Mouse (Mus musculus) embryonic facial prominence, embryonic 12.5 days (tissue): Measurements from ENCODE around the gene Srgap3. TPM values are rescaled to one million over a fixed set of nuclear protein-coding genes. Genes with fewer than 3 reads are reported as not detected.

ENCODE experiments used
- ATAC-seq: fragments of 200-750 bp; cut with Nextera tagmentation; 2 replicates; pipeline ENCODE4 v1.8.0; 2017; ENCODE audit not compliant: insufficient number of reproducible peaks, insufficient read depth, low FRiP score, low TSS enrichment
- H3K27ac ChIP-seq: fragments of 300-500 bp; sonication (generic); 2 replicates; pipeline ENCODE4 v1.5.1; 2016; ENCODE audit warnings: mild to moderate bottlenecking
- H3K27me3 ChIP-seq: fragments of 300-500 bp; sonication (generic); 2 replicates; pipeline ENCODE4 v1.6.1; 2016; ENCODE audit warnings: mild to moderate bottlenecking, moderate library complexity
- H3K36me3 ChIP-seq: fragments of 300-500 bp; sonication (generic); 2 replicates; pipeline ENCODE4 v1.6.1; 2016; ENCODE audit warnings: mild to moderate bottlenecking
- H3K4me1 ChIP-seq: fragments of 300-500 bp; sonication (generic); 2 replicates; pipeline ENCODE4 v1.6.1; 2016
- H3K4me2 ChIP-seq: fragments of 300-500 bp; sonication (generic); replicated peaks from 2 replicates; pipeline ENCODE4 v1.6.1; 2016; ENCODE audit warnings: mild to moderate bottlenecking, moderate library complexity
- H3K4me3 ChIP-seq: fragments of 300-500 bp; sonication (generic); 2 replicates; pipeline ENCODE4 v1.5.1; 2016; ENCODE audit warnings: mild to moderate bottlenecking
- H3K9ac ChIP-seq: fragments of 300-500 bp; sonication (generic); 2 replicates; pipeline ENCODE4 v1.6.1; 2016; ENCODE audit warnings: mild to moderate bottlenecking, moderate library complexity
- H3K9me3 ChIP-seq: fragments of 300-500 bp; sonication (generic); 2 replicates; pipeline ENCODE4 v1.6.1; 2016; ENCODE audit warnings: mild to moderate bottlenecking, moderate library complexity
- WGBS: fragments of 180-500 bp; shearing (Covaris S2); methylation state at CpG from one replicate; pipeline ENCODE4 v1.1.7; 2016; 5-methylcytosine and 5-hydroxymethylcytosine counted together
- polyA plus RNA-seq: library from polyadenylated mRNA; unstranded; fragments of >200 nt; fragmentation: Nextera tagmentation; extraction: Ambion mirVana; gene quantifications from 2 replicates; pipeline ENCODE4 v1.2.1, GENCODE M21; 2016

The Srgap3 gene
- polyA plus RNA-seq, 1 experiment from 2014 or later = 8.9 TPM

DNA sequence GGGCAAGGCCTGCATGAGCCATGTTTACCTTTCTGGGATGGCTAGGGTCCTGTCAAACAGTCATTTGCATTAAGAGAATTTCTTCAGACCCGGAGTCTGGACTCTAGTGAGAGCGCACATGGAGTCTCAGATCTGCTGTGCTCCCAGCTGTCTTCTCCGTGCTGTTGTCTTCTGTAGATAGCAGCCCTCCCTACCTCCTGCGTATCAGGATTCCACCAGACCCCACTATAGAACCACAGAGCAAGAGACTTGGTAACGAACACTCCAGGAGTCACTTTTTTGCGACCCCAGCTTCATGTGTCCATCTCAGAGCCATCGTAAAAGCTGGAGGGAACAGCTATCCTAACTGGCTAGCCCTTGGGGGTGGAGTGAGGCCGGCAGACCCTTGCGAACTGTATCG, 25.1 kb upstream of the Srgap3 start:
- H3K27ac ChIP-seq = 0 out of 2 replicates have a peak overlapping the region, but pooled peaks have one; percentile 4
- H3K4me3 ChIP-seq = no peak overlapping the region
- no peaks in the 10 kb centered on the region for H3K9me3 ChIP-seq
- no peak overlapping the region for H3K9ac ChIP-seq
- H3K36me3 ChIP-seq = no peaks in the 10 kb centered on the region
- H3K4me1 ChIP-seq = peaks cover 34% of the 10 kb centered on the region
- H3K4me2 ChIP-seq = no peak overlapping the region
- no peaks in the 10 kb centered on the region for H3K27me3 ChIP-seq
- no peak for ATAC-seq
- 68% methylated on average over 10 of the region's 10 CpGs for WGBS

DNA sequence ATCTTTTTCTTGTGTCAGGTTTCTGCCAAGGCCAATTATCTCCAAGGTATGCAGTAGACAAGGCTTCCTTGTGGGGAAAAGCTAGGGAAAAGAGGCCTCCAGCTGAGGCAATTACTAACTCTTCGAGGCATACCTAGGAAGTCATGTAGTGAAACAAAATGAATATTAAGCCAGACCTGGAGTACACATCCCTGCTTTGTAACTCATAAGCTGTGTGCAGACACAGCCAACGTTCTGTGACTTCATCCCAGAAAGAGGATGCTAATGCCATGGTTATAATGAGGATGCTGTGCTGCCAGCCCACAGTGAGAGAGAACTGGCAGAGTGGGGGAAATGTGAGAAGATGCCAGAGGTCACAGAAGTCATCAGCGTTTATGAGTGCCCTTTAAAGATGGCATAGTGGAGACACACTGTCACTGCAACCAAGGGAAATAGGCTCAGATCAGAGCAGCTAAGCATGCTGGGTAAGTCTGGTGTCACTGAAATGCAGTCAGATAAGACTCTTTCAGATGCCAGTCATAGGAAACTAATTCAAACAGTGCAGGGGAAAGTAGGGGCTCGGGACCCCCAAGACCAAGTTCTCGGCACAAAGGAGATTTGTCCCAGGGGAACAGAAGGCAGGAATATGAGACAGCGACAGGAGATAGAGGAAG, 24.2 kb upstream of the Srgap3 start:
- Histone ChIP-seq H3K4me2 (no peak overlapping the region), H3K36me3 (no peaks in the 10 kb centered on the region), H3K4me1 (peaks cover 31% of the 10 kb centered on the region), H3K4me3 (no peak overlapping the region), H3K9me3 (no peaks in the 10 kb centered on the region), H3K27ac (0 out of 2 replicates have a peak overlapping the region, but pooled peaks have one; percentile 1), H3K27me3 (no peaks in the 10 kb centered on the region), H3K9ac (no peak overlapping the region)
- 36% methylated on average over 6 of the region's 6 CpGs for WGBS
- no peak for ATAC-seq

DNA sequence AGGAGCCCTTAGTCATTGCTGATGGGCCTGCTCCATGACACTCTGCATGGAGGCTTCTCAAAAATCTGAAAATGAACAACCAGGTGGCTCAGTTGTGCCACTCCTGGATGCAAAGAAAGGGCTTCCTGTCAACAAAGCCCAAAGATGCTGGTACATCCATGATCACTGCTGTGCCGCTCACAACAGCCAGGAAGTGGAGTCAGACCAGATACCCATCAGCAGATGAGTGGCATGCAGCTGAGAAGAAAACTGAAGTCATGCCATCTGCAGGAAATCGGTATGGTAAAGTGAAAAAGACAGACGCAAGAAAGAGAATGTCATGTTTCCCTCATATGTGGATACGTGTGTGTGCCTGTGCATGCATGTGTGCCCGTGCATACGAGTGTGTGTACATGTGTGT, 20.3 kb upstream of the Srgap3 start:
- Histone ChIP-seq H3K36me3 (no peaks in the 10 kb centered on the region), H3K4me3 (no peak overlapping the region), H3K9ac (no peak overlapping the region), H3K4me2 (no peak overlapping the region), H3K27me3 (no peaks in the 10 kb centered on the region), H3K9me3 (no peaks in the 10 kb centered on the region), H3K4me1 (peaks cover 15% of the 10 kb centered on the region), H3K27ac (no peak overlapping the region)
- no peak for ATAC-seq
- 90% methylated on average over 6 of the region's 6 CpGs for WGBS

DNA sequence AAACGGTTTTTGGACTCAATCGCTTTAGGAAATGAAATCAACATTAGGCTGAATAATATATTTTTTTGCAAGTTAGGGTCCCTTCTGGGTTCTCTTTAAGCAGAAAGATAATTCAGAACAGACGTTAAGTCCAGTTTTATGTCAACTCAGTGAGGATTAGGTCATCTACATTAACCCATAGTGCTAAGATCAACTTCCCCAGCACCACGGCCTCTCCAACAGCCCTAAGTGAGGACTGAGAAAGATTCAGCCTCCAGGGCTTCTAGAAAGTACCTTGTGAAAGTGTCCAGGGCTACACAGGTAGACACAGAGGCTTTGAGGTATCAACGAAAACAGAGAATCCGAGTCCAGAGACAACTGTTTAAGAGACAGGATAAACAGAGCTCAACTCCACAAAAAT, 11.3 kb upstream of the Srgap3 start:
- Histone ChIP-seq H3K4me2 (no peak overlapping the region), H3K9ac (no peak overlapping the region), H3K9me3 (no peaks in the 10 kb centered on the region), H3K4me1 (peaks cover 25% of the 10 kb centered on the region), H3K27ac (peak overlapping the region; percentile 73), H3K36me3 (no peaks in the 10 kb centered on the region), H3K27me3 (no peaks in the 10 kb centered on the region), H3K4me3 (no peak overlapping the region)
- WGBS = 37% methylated on average over 6 of the region's 6 CpGs
- ATAC-seq = no peak

DNA sequence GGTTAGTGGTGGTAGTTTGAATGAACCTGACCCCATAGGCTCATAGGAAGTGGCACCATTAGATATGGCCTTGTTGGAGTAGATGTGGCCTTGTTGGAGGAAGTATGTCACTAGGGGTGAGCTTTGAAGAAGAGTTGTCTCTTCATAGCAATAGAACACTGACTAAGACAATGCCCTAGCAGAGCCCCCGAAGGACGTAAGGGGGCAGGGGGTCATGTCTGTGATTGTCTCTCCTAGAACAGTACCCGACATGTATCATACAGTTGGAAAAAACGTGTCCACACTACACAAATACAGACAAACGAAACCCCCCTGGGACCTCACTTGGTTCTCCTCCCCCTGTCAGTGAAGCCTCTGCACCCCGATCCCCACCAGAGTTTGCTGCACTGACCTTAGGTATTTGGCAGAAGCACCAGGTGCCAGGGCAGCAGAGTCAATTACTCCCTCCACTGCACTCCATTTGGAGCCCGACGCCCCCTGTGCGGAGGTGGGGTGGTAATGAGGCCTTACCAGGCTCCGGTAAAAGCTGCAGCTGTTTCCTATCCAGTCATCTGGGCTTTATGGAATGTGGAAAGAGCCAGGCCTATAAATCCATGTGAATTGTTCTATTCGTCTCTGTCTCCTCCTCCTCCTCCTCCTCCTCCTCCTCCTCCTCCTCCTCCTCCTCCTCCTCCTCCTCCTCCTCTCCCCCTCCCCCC, 10.7 kb upstream of the Srgap3 start:
- no peaks in the 10 kb centered on the region for H3K36me3 ChIP-seq
- H3K4me1 ChIP-seq = peaks cover 25% of the 10 kb centered on the region
- no peak overlapping the region for H3K4me3 ChIP-seq
- H3K9ac ChIP-seq = no peak overlapping the region
- H3K4me2 ChIP-seq = peak overlapping the region; percentile 7
- WGBS = 33% methylated on average over 11 of the region's 11 CpGs
- H3K9me3 ChIP-seq = no peaks in the 10 kb centered on the region
- peak overlapping the region; percentile 73 for H3K27ac ChIP-seq
- peak; percentile 29; the same call in 1 of the 2 replicates for ATAC-seq
- H3K27me3 ChIP-seq = no peaks in the 10 kb centered on the region

DNA sequence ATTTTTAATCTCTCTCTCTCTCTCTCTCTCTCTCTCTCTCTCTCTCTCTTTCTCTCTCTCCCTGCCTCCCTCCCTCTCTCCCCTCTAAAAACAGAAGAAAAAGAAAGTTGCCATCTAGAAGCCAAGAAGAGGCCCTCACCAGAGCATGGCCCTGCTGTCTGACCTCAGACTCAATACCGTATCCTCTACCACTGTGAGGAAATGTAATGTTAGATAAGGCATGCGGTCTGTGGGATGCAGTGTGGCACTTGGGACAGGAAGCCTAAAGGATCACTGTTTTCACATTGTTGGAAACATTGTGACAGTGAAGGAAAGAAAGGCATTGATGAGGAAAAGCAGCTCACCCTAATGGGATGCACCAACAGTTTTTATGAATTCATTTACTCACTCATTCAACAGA, 8.7 kb upstream of the Srgap3 start:
- WGBS = 68% methylated on average over 2 of the region's 2 CpGs
- Histone ChIP-seq H3K27me3 (no peaks in the 10 kb centered on the region), H3K4me1 (peaks cover 25% of the 10 kb centered on the region), H3K9me3 (no peaks in the 10 kb centered on the region), H3K36me3 (no peaks in the 10 kb centered on the region), H3K27ac (no peak overlapping the region), H3K4me3 (no peak overlapping the region), H3K4me2 (no peak overlapping the region), H3K9ac (no peak overlapping the region)
- ATAC-seq = no peak

DNA sequence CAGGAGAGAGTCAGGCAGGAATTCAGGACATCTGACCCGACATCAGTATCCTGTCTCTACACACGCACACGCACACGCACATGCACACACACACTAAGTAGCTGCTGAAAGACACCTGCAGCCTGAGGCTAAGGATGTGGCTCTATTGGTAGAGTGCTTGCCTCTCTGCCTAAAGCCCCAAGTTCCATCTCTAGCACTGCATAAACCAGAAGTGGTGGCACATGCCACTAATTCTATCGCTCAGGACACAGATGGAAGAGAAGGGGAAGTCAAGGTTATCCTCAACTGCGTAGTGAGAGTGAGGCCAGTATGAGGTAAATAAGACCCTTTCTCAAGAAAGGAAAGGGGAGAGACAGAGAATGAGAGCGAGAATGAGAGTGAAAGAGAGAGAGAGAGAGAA, 6.8 kb upstream of the Srgap3 start:
- Histone ChIP-seq H3K27ac (no peak overlapping the region), H3K9me3 (no peaks in the 10 kb centered on the region), H3K9ac (no peak overlapping the region), H3K27me3 (no peaks in the 10 kb centered on the region), H3K4me2 (no peak overlapping the region), H3K36me3 (no peaks in the 10 kb centered on the region), H3K4me1 (peaks cover 26% of the 10 kb centered on the region), H3K4me3 (no peak overlapping the region)
- ATAC-seq = no peak
- WGBS = 73% methylated on average over 7 of the region's 7 CpGs

DNA sequence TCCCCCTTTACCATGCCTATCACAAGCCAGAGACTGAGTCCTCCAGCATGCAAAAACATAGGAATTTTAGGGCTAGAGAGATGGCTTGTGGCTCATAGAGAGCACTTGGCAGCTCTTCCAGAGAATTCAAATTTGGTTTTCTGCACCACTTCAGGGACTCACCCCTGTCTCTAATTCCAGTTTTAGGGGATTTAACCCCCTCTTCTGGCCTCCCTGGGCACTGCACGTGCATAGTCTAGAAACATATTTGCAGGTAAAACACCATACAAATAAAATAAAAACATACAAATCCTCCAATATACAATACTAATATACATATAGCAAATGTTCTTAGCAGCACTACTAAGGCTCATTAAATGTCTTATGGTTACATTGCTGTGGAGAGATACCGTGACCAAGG, 4.2 kb upstream of the Srgap3 start:
- no peak for ATAC-seq
- no peak overlapping the region for H3K4me2 ChIP-seq
- no peaks in the 10 kb centered on the region for H3K27me3 ChIP-seq
- no peaks in the 10 kb centered on the region for H3K36me3 ChIP-seq
- no peak overlapping the region for H3K9ac ChIP-seq
- WGBS = 86% methylated on average over 2 of the region's 2 CpGs
- peaks cover 7% of the 10 kb centered on the region; the same call in 1 of the 2 replicates for H3K4me1 ChIP-seq
- H3K4me3 ChIP-seq = no peak overlapping the region
- H3K9me3 ChIP-seq = no peaks in the 10 kb centered on the region
- H3K27ac ChIP-seq = no peak overlapping the region

DNA sequence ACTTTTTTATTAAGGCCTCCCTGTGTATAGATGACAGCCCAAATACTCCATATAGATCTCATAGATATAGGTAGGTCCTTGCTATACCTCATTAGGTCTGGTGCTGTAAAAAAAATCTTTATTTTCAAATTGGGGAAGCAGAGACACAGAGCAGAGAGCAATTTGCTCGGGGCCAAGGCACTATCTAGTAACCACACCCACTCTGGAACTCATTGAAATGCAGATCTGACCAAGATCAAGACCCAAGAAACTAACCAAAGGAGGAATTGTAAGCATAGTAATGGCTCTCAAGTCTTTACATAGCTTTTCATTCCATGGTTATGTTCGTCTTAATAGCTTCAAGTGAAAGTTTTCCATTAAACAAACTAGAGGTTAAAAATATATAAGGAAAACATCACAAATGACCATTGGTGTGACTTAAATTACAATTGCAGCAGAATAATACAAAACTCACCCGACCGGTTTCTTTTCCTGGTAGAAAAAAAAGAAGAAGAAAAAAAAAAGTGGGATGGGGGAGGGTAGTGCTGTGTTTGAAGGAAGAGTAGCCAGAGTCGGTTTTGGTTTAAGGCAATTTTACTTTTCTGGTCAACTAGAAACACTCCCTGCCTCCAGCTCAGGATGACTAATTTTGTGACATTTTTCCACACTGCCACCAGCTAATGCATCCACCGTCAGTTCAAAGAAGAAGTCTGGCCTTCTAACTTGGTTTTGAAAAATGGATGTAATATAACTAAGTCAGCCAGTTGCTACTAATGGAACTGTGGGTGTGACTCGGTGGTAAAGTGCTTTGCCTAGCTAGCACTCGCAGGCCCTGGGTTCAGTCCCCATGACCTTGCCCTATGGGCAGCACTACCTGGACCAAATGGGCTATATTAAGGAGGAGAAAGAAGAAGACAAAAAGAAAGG, 3.4 kb upstream of the Srgap3 start:
- Histone ChIP-seq H3K4me1 (peaks cover 10% of the 10 kb centered on the region; the same call in 1 of the 2 replicates), H3K36me3 (no peaks in the 10 kb centered on the region), H3K27me3 (no peaks in the 10 kb centered on the region), H3K4me2 (no peak overlapping the region), H3K9ac (no peak overlapping the region), H3K4me3 (no peak overlapping the region), H3K27ac (no peak overlapping the region), H3K9me3 (no peaks in the 10 kb centered on the region)
- no peak for ATAC-seq
- 36% methylated on average over 8 of the region's 8 CpGs for WGBS

DNA sequence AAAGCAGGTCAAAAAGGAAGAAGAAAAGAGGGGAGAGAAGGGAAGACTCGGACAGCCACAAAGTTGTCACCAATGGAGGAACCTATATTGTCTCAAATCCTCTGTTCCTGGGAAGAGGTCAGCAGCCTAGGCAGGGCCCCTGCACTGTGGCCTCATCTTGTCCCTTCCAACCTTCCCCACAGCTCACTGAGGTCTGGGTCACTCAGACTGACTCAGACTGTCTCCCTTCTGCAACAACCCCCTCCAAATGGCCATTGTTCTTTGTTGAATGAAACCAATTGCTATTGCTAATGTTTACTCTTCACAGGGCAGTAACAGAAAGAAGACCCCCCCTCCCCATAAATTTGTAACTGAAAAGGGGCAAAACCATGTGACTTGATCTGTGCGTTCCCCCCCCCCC, 2.2 kb upstream of the Srgap3 start:
- Histone ChIP-seq H3K9ac (no peak overlapping the region), H3K9me3 (no peaks in the 10 kb centered on the region), H3K4me1 (peaks cover 19% of the 10 kb centered on the region), H3K4me2 (no peak overlapping the region), H3K36me3 (no peaks in the 10 kb centered on the region), H3K27ac (no peak overlapping the region), H3K4me3 (no peak overlapping the region), H3K27me3 (no peaks in the 10 kb centered on the region)
- no peak for ATAC-seq
- 63% methylated on average over 2 of the region's 2 CpGs for WGBS

DNA sequence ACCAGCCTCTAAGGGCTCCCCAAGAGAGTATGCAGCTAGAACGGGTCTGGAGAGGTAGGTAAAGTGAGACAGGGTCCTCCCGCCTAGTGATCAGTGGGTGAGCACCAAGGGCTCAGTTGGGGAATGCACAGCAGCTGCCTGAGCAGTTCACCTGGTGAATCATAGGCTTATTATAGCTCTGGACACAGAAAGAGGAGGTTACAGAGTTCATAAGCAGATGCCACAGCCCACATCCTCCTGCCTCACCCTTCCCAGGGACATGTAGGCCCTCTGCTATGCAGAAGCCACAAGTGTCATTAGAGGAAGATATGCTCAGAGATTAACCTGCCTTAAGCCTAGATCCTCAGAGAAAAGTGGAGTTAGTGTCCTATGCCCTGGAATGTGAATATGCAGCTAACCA, 1.4 kb upstream of the Srgap3 start:
- ATAC-seq = no peak
- whole genome bisulfite sequencing = 70% methylated on average over 2 of the region's 2 CpGs
- no peak overlapping the region for H3K27ac ChIP-seq

More for the DNA sequence above, 1.4 kb upstream of the Srgap3 start:
- no peak overlapping the region for H3K4me3 ChIP-seq
- no peak overlapping the region for H3K9ac ChIP-seq
- H3K9me3 ChIP-seq = no peaks in the 10 kb centered on the region
- H3K36me3 ChIP-seq = no peaks in the 10 kb centered on the region
- H3K27me3 ChIP-seq = no peaks in the 10 kb centered on the region
- peaks cover 22% of the 10 kb centered on the region for H3K4me1 ChIP-seq
- no peak overlapping the region for H3K4me2 ChIP-seq
